Mouse (Mus musculus) liver, embryonic 13.5 days (tissue): ENCODE data around the gene Ccdc162. TPM values are rescaled to one million over a fixed set of nuclear protein-coding genes. Genes with fewer than 3 reads are reported as not detected.
A peak's percentile ranks its signal among the peaks of the same experiment; 100 is the strongest.

Experiments
- ATAC-seq: fragments of 200-750 bp; cut with Nextera tagmentation; 2 replicates; pipeline ENCODE4 v1.8.0; 2017; ENCODE audit warnings: low read depth, mild to moderate bottlenecking, moderate number of reproducible peaks, moderate library complexity
- DNase-seq: peaks from one replicate; pipeline ENCODE4 v3.0.0; 2022
- H3K27ac ChIP-seq: fragments of 300-500 bp; sonication (generic); 2 replicates; pipeline ENCODE4 v1.5.1; 2015; ENCODE audit warnings: moderate library complexity, mild to moderate bottlenecking, inconsistent platforms
- H3K27me3 ChIP-seq: fragments of 300-500 bp; sonication (generic); 2 replicates; pipeline ENCODE4 v1.6.1; 2015; ENCODE audit warnings: mild to moderate bottlenecking, inconsistent platforms
- H3K36me3 ChIP-seq: fragments of 300-500 bp; sonication (generic); 2 replicates; pipeline ENCODE4 v1.6.1; 2015; ENCODE audit warnings: mild to moderate bottlenecking, inconsistent platforms
- H3K4me1 ChIP-seq: fragments of 300-500 bp; sonication (generic); replicated peaks from 2 replicates; pipeline ENCODE4 v1.6.1; 2015; ENCODE audit warnings: inconsistent platforms
- H3K4me2 ChIP-seq: fragments of 300-500 bp; sonication (generic); 2 replicates; pipeline ENCODE4 v1.6.1; 2015; ENCODE audit warnings: inconsistent platforms, mild to moderate bottlenecking, moderate library complexity
- H3K4me3 ChIP-seq: fragments of 300-500 bp; sonication (generic); replicated peaks from 2 replicates; pipeline ENCODE4 v1.5.1; 2015; ENCODE audit warnings: mild to moderate bottlenecking, inconsistent platforms
- H3K9ac ChIP-seq: fragments of 300-500 bp; sonication (generic); 2 replicates; pipeline ENCODE4 v1.6.1; 2015; ENCODE audit warnings: mild to moderate bottlenecking, inconsistent platforms
- H3K9me3 ChIP-seq: fragments of 300-500 bp; sonication (generic); replicated peaks from 2 replicates; pipeline ENCODE4 v1.6.1; 2016; ENCODE audit warnings: inconsistent platforms
- whole genome bisulfite sequencing: fragments of 180-500 bp; shearing (Covaris S2); methylation state at CpG from one replicate; pipeline ENCODE4 v1.1.7; 2015; ENCODE audit not compliant: insufficient replicate concordance; 5-methylcytosine and 5-hydroxymethylcytosine counted together
- polyA plus RNA-seq: library from polyadenylated mRNA; unstranded; fragments of >200 nt; fragmentation: Nextera tagmentation; extraction: Ambion mirVana; gene quantifications from 2 replicates; pipeline ENCODE4 v1.2.1, GENCODE M21; 2015

Ccdc162 gene
- polyA plus RNA-seq, 1 experiment from 2014 or later, result 0.09 TPM

- H3K36me3 ChIP-seq, result no peaks in the 10 kb centered on the region
- no peaks in the 10 kb centered on the region for H3K9me3 ChIP-seq
- WGBS, result 8% methylated on average over 6 of the region's 6 CpGs
- 0 out of 2 replicates have a peak overlapping the region, but pooled peaks have one; percentile 1 for H3K4me2 ChIP-seq
- ATAC-seq (no peak), DNase-seq (no peak)
- no peak overlapping the region for H3K4me3 ChIP-seq
- H3K27ac ChIP-seq, result no peak overlapping the region
- H3K9ac ChIP-seq, result no peak overlapping the region
- H3K27me3 ChIP-seq, result no peaks in the 10 kb centered on the region
- H3K4me1 ChIP-seq, result peaks cover 12% of the 10 kb centered on the region
These were observed 143.2 kb downstream of the Ccdc162 start for GRCm38 (mm10) chr10:41573190-41573589.

GRCm38 (mm10) chr10:41572274-41572673 lies 144.2 kb downstream of the Ccdc162 start:
- no peak overlapping the region for H3K4me3 ChIP-seq
- no peak overlapping the region for H3K9ac ChIP-seq
- H3K36me3 ChIP-seq, result no peaks in the 10 kb centered on the region
- H3K4me1 ChIP-seq, result peaks cover 12% of the 10 kb centered on the region
- WGBS, result 50% methylated on average over 4 of the region's 4 CpGs
- H3K27ac ChIP-seq, result no peak overlapping the region
- H3K9me3 ChIP-seq, result no peaks in the 10 kb centered on the region
- no peak for ATAC-seq
- no peak for DNase-seq
- no peak overlapping the region for H3K4me2 ChIP-seq
- H3K27me3 ChIP-seq, result no peaks in the 10 kb centered on the region

- no peaks in the 10 kb centered on the region for H3K27me3 ChIP-seq
- no peak overlapping the region for H3K9ac ChIP-seq
- ATAC-seq, result no peak
- no peak overlapping the region for H3K27ac ChIP-seq
- H3K4me3 ChIP-seq, result no peak overlapping the region
- H3K4me2 ChIP-seq, result no peak overlapping the region
- H3K36me3 ChIP-seq, result no peaks in the 10 kb centered on the region
- 24% methylated on average over 4 of the region's 4 CpGs for WGBS
- no peak for DNase-seq
- peaks cover 12% of the 10 kb centered on the region for H3K4me1 ChIP-seq
- H3K9me3 ChIP-seq, result no peaks in the 10 kb centered on the region
These were observed 145.4 kb downstream of the Ccdc162 start for GRCm38 (mm10) chr10:41571065-41571464.

DNA sequence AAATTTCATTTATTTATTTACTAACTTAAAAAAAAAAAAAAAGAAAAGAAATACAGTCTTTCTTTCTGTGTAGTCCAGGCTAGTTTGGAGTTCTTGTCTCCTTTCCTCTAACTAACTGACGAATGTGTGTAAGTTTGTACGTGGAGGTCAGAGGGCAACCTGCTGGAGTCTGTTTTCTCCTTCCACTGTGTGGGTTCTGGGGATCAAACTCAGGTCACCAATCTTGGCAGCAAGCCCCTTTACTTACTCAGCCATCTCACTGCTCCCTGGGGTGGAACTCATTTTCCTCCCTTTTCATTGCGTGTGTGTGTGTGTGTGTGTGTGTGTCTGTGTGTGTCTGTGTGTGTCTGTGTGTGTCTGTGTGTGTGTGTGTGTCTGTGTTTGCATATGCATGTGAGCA lies 148.1 kb downstream of the Ccdc162 start:
- 43% methylated on average over 3 of the region's 3 CpGs for WGBS
- Histone ChIP-seq H3K4me2 (no peak overlapping the region), H3K4me1 (peaks cover 6% of the 10 kb centered on the region; the same call in 1 of the 2 replicates), H3K4me3 (no peak overlapping the region), H3K27me3 (no peaks in the 10 kb centered on the region), H3K9ac (no peak overlapping the region), H3K36me3 (no peaks in the 10 kb centered on the region), H3K27ac (no peak overlapping the region), H3K9me3 (no peaks in the 10 kb centered on the region)
- ATAC-seq, result no peak
- DNase-seq, result no peak

DNA sequence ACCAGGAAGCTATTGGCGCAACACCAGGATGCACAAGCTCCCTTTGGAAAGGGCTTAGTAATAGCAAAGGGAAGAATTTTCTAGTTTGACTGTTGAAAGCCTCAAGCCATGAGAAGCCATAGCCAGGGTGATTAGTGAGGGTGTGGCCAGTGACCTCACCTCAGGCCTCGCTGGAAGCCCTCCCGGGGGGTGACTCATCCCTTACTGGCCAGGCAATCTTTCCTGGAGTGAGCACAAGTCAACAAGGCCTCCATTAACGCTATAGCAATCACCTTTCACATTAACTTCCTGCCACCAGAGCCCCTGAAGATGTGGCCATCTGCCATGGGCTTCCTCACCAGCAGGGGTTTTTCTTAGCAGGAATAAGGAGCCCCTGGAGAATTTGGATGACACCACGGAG lies 151.3 kb downstream of the Ccdc162 start:
- ATAC-seq (no peak), DNase-seq (no peak)
- WGBS, result 15% methylated on average over 5 of the region's 5 CpGs
- no peak overlapping the region for H3K9ac ChIP-seq
- no peaks in the 10 kb centered on the region for H3K36me3 ChIP-seq
- H3K9me3 ChIP-seq, result peaks cover 6% of the 10 kb centered on the region; the same call in 1 of the 2 replicates
- no peak overlapping the region for H3K27ac ChIP-seq
- H3K4me1 ChIP-seq, result no peaks in the 10 kb centered on the region
- H3K4me3 ChIP-seq, result no peak overlapping the region
- H3K27me3 ChIP-seq, result no peaks in the 10 kb centered on the region
- H3K4me2 ChIP-seq, result no peak overlapping the region

GRCm38 (mm10) chr10:41561701-41562395 lies 154.6 kb downstream of the Ccdc162 start:
- no peak for ATAC-seq
- no peak for DNase-seq

DNA sequence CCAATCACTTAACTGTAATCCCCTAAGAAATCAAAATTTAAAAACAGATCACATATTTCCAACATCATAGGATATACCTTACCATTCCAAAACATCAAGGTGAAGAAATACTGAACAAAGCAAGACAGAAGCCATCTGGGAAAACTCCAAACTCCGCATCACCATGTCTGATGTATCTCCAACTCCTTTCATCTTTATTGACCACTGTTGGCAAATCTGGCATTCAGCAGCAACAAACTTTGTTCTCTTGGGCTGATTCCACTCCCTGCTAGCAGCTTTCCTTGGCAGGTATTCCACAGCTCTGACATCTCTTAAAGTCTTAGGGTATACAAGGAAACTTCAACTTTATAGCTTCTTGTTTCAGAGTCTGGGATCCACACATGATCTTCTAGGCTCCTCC lies 158.0 kb downstream of the Ccdc162 start:
- Histone ChIP-seq H3K4me3 (no peak overlapping the region), H3K9ac (no peak overlapping the region), H3K4me2 (no peak overlapping the region), H3K9me3 (peaks cover 6% of the 10 kb centered on the region; the same call in 1 of the 2 replicates), H3K27ac (no peak overlapping the region), H3K36me3 (no peaks in the 10 kb centered on the region), H3K4me1 (no peaks in the 10 kb centered on the region), H3K27me3 (no peaks in the 10 kb centered on the region)
- 81% methylated on average over 1 of the region's 1 CpGs for whole genome bisulfite sequencing
- ATAC-seq (no peak), DNase-seq (no peak)

More at GRCm38 (mm10) chr10:41561701-41562395, 154.6 kb downstream of the Ccdc162 start:
- Histone ChIP-seq H3K4me1 (no peaks in the 10 kb centered on the region), H3K27me3 (no peaks in the 10 kb centered on the region), H3K36me3 (no peaks in the 10 kb centered on the region), H3K4me2 (no peak overlapping the region), H3K4me3 (no peak overlapping the region), H3K9me3 (peaks cover 6% of the 10 kb centered on the region; the same call in 1 of the 2 replicates), H3K27ac (no peak overlapping the region), H3K9ac (no peak overlapping the region)
- WGBS, result 67% methylated on average over 10 of the region's 10 CpGs

DNA sequence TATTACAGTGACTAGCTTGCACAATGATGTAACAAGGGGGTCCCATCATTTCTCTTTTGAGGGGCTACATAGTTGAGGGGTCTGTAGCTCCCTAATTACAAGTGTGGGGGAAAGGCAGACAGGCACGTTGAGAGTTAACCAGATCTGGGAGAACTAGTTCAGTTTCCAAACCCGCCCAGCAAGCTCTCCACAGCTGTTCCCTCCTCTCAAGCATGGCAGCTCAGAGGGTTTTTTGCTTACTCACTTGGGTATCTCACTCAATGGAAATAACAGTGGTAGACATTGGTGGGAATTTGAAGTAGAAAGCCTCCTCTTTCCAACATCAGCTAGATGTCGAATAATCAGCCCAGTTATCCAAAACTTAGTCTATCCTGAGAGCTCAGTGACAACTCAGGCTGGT lies 161.4 kb downstream of the Ccdc162 start:
- H3K27me3 ChIP-seq, result 0 out of 2 replicates have a peak, but pooled peaks cover 2% of the 10 kb centered on the region
- H3K4me2 ChIP-seq, result no peak overlapping the region
- DNase-seq (no peak), ATAC-seq (no peak)
- H3K9ac ChIP-seq, result no peak overlapping the region
- WGBS, result 61% methylated on average over 3 of the region's 3 CpGs
- no peak overlapping the region for H3K27ac ChIP-seq
- no peaks in the 10 kb centered on the region for H3K36me3 ChIP-seq
- no peaks in the 10 kb centered on the region; the same call in 1 of the 2 replicates for H3K4me1 ChIP-seq
- H3K9me3 ChIP-seq, result no peaks in the 10 kb centered on the region
- H3K4me3 ChIP-seq, result no peak overlapping the region

- DNase-seq (no peak), ATAC-seq (no peak)
- H3K27me3 ChIP-seq, result 0 out of 2 replicates have a peak, but pooled peaks cover 2% of the 10 kb centered on the region
- no peak overlapping the region for H3K27ac ChIP-seq
- H3K4me2 ChIP-seq, result no peak overlapping the region
- H3K4me1 ChIP-seq, result no peaks in the 10 kb centered on the region; the same call in 1 of the 2 replicates
- WGBS, result 66% methylated on average over 4 of the region's 4 CpGs
- no peaks in the 10 kb centered on the region for H3K36me3 ChIP-seq
- no peak overlapping the region for H3K4me3 ChIP-seq
- H3K9ac ChIP-seq, result no peak overlapping the region
- peaks cover 4% of the 10 kb centered on the region for H3K9me3 ChIP-seq
These were observed 162.7 kb downstream of the Ccdc162 start for GRCm38 (mm10) chr10:41553711-41554110.

DNA sequence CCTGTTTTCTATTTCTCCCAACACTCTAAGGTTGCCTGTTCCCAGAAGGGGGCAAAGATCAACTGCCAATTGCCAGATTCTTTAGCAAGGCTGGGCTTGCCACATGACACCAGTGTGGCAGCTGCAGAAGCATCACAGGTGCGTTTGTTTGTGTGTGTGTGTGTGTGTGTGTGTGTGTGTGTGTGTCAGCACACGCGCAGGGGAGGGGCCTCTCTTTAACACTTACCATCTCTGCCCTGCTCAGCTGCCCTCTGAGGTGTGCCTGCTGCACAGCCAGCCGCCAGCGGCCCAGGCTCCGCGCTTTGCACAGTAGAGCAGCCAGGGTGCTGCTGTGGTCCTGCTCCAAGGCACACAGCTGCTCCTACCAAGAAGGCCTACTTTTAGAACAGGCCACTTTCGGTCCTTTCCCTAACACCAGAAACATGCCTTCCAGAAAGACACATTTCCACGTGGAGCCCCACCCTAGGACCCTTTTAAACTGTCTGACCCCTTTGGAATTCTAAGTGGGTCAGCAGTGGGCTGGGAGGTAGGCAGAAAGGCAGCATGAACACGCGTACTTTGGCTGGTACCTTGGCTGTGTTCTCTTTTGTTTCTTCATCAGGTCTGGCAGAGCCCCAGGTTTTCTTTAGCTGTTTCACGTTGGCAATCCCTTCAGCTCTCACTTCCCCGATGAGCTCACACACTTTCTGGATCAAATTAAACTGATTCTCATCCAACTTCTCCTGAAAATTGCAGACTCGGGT lies 163.4 kb downstream of the Ccdc162 start:
- Histone ChIP-seq H3K9ac (no peak overlapping the region), H3K4me1 (no peaks in the 10 kb centered on the region; the same call in 1 of the 2 replicates), H3K4me3 (no peak overlapping the region), H3K27me3 (0 out of 2 replicates have a peak, but pooled peaks cover 2% of the 10 kb centered on the region), H3K27ac (no peak overlapping the region), H3K9me3 (peaks cover 4% of the 10 kb centered on the region), H3K36me3 (no peaks in the 10 kb centered on the region), H3K4me2 (no peak overlapping the region)
- DNase-seq (no peak), ATAC-seq (no peak)
- 53% methylated on average over 14 of the region's 14 CpGs for WGBS

DNA sequence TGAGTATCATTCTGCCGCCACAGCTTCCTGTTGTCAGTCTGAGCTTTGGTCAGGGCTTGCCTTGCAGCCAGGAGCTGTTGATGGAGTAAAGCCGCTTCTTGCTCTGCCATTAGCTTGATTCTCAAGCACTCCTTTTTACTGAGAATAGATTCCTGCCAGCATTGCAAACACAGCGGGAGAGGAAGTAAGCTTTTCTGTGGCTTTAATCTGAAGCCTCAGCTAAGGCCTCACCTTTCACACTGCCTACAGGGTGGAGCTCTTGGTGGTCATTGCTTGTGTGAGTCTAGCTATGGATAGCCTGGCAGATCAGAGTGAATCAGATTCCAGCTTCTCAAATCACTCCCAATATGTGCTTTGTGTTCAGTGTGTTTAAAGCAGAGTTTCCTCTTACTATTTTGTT lies 164.1 kb downstream of the Ccdc162 start:
- no peak overlapping the region for H3K4me3 ChIP-seq
- no peaks in the 10 kb centered on the region; the same call in 1 of the 2 replicates for H3K4me1 ChIP-seq
- H3K4me2 ChIP-seq, result no peak overlapping the region
- no peaks in the 10 kb centered on the region for H3K36me3 ChIP-seq
- H3K9ac ChIP-seq, result no peak overlapping the region
- 0 out of 2 replicates have a peak, but pooled peaks cover 2% of the 10 kb centered on the region for H3K27me3 ChIP-seq
- H3K9me3 ChIP-seq, result peaks cover 4% of the 10 kb centered on the region
- ATAC-seq (no peak), DNase-seq (no peak)
- WGBS, result 19% methylated on average over 3 of the region's 3 CpGs
- no peak overlapping the region for H3K27ac ChIP-seq
